Mouse (Mus musculus): ENCODE measurements around the gene Mmp25. TPM values are rescaled to one million over a fixed set of nuclear protein-coding genes. Genes with fewer than 3 reads are reported as not detected.

Mmp25 gene
- polyA plus RNA-seq, 1 experiment = not detected

Other genes with a start within 250 kb of the Mmp25 start
- gene Vmn2r117, start 165.6 kb downstream of the Mmp25 start, polyA plus RNA-seq (2012; fragmentation: generic; extraction: Trizol) = not detected
- 9.9 TPM for gene Zfp213, start 81.0 kb downstream of the Mmp25 start, polyA plus RNA-seq (2012; fragmentation: generic; extraction: Trizol)
- gene Zfp13, start 45.8 kb downstream of the Mmp25 start, polyA plus RNA-seq (2012; fragmentation: generic; extraction: Trizol) = 5.1 TPM
- gene Zscan10, start 44.4 kb downstream of the Mmp25 start, polyA plus RNA-seq (2012; fragmentation: generic; extraction: Trizol) = 0.02 TPM
- gene Bicdl2, start 15.2 kb upstream of the Mmp25 start, polyA plus RNA-seq (2012; fragmentation: generic; extraction: Trizol) = 0.14 TPM
- 199 TPM for gene Hcfc1r1, start 28.3 kb upstream of the Mmp25 start, polyA plus RNA-seq (2012; fragmentation: generic; extraction: Trizol)
- 30.1 TPM for gene Thoc6, start 28.6 kb upstream of the Mmp25 start, polyA plus RNA-seq (2012; fragmentation: generic; extraction: Trizol)
- gene Tnfrsf12a, start 32.2 kb upstream of the Mmp25 start, polyA plus RNA-seq (2012; fragmentation: generic; extraction: Trizol) = 328 TPM
- gene Cldn6, start 34.0 kb upstream of the Mmp25 start, polyA plus RNA-seq (2012; fragmentation: generic; extraction: Trizol) = not detected
- 0.24 TPM for gene Cldn9, start 38.7 kb upstream of the Mmp25 start, polyA plus RNA-seq (2012; fragmentation: generic; extraction: Trizol)
- 0.40 TPM for gene 1520401A03Rik, start 77.5 kb upstream of the Mmp25 start, polyA plus RNA-seq (2012; fragmentation: generic; extraction: Trizol)
- 11.5 TPM for gene Pkmyt1, start 81.1 kb upstream of the Mmp25 start, polyA plus RNA-seq (2012; fragmentation: generic; extraction: Trizol)
- 15.4 TPM for gene Paqr4, start 95.6 kb upstream of the Mmp25 start, polyA plus RNA-seq (2012; fragmentation: generic; extraction: Trizol)
- 0.88 TPM for gene Kremen2, start 100.6 kb upstream of the Mmp25 start, polyA plus RNA-seq (2012; fragmentation: generic; extraction: Trizol)
- 43.5 TPM for gene Flywch1, start 126.3 kb upstream of the Mmp25 start, polyA plus RNA-seq (2012; fragmentation: generic; extraction: Trizol)
- 0.42 TPM for gene Flywch2, start 140.8 kb upstream of the Mmp25 start, polyA plus RNA-seq (2012; fragmentation: generic; extraction: Trizol)
- 58.2 TPM for gene Srrm2, start 145.3 kb upstream of the Mmp25 start, polyA plus RNA-seq (2012; fragmentation: generic; extraction: Trizol)
- 986 TPM for gene Elob, start 183.9 kb upstream of the Mmp25 start, polyA plus RNA-seq (2012; fragmentation: generic; extraction: Trizol)
- gene Prss33, start 190.8 kb upstream of the Mmp25 start, polyA plus RNA-seq (2012; fragmentation: generic; extraction: Trizol) = not detected
- gene Prss32, start 198.6 kb upstream of the Mmp25 start, polyA plus RNA-seq (2012; fragmentation: generic; extraction: Trizol) = 0.04 TPM
- 0.05 TPM for gene Prss41, start 198.9 kb upstream of the Mmp25 start, polyA plus RNA-seq (2012; fragmentation: generic; extraction: Trizol)
- not detected for gene Prss21, start 222.8 kb upstream of the Mmp25 start, polyA plus RNA-seq (2012; fragmentation: generic; extraction: Trizol)
- not detected for gene Dcpp1, start 235.6 kb upstream of the Mmp25 start, polyA plus RNA-seq (2012; fragmentation: generic; extraction: Trizol)
- gene Dcpp2, start 235.6 kb upstream of the Mmp25 start, polyA plus RNA-seq (2012; fragmentation: generic; extraction: Trizol) = not detected

All from myocyte (in vitro differentiated cells).